Mouse (Mus musculus): ENCODE results near the gene Cryaa. TPM values are rescaled to one million over a fixed set of nuclear protein-coding genes. Genes with fewer than 3 reads are reported as not detected.
A peak's percentile ranks its signal among the peaks of the same experiment; 100 is the strongest.
"Not testable (repeated sequence)": the region's sequence is repeated elsewhere in the genome, so short reads cannot be mapped to it uniquely, and the experiment has no call there.

Cryaa gene
- total RNA-seq, 2 experiments from 2014 or later, result not detected

DNA sequence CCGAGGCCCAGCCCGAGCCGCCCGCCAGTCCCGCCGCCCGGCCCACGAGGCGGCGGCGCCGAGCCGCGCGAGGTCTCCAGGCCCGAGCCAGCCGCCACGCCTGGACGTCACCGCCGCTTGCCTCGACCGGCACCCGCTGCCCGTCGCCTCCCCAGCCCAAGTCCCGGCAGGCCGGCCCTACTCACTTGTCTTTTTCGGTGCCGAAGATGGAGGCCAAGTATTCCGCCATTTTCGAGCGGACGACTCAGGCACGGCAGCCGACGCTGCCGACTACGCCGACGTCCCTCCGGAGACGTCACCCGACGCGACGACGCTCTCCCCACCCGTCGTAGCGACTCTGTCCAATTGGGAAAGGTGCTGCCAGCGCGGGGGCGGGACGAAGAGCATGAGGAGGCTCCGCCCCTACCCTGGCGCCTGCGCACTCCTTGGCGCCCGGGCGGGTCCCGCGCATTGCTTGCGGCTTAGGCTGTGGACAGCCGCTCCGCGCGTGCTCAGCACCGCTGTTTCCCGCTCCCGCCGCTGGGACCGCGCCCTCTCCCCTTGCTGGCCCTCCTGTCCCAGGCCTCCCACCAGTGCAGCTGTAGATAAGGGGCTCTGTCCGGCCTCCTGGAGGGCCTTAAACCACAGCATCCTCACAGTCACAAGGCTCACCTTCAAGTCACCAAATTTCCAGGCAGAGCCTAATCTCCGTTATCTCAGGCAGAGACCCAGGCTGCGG is 19.0 kb upstream of the Cryaa start, which contains the start of gene U2af1:
U2af1 (minus strand) TSS at position 425 of the 718 bp plus-strand sequence.
- intact Hi-C loops (cut with DNase I), result loop anchor here (2.0 kb wide), 2 partner anchors 92 to 138 kb away; partner anchors contain the start of gene Ndufv3
- peak; percentile 99 for DNase-seq

DNA sequence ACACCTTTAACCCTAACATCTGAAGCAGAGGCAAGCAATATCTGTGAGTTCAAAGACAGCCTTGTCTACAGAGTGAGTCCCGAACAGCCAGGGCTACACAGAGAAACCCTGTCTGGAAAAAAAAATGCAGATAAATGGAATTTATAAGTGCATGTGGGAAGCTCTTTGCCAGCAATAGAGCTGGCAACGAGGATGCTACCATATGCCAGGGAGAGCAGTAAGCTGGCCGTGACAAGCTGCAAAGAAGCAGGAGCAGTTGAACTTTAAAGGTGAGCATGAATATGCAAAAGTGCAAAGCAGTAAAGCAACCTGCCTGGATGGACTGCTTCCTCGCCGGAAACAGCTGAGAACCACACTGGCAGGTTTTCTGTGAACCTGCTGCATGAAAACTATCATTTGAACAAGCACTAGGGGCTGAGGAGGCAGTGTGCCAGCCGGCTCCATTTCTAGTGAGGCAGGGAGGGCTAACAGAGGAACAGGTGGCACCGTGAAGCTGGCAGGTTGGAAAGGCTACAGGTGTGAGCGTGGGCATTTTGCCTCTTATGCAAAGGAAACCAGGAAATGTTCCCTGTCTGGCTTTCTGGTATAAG is 16.9 kb upstream of the Cryaa start:
- intact Hi-C loops (cut with DNase I), result loop anchor here (5.0 kb wide), 1 partner anchor 283 kb away; no protein-coding TSS in a partner anchor

DNA sequence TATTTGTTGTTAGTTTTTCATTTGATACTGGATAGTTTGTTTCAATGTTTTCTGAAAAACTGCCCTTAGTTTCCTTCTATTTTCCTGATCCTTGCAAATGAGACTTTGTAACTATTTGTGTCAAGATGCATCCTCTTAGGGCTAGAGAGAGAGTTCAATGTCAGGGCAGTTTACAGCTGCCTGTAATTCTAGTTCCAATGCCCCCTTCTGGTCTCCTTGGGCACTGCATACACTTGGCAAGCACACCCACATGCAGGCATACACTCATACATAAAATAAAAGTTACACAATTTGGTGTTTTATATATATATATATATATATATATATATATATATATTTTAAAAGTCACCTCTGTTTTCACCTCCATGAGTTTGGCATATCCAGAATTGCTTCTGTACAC is 14.8 kb upstream of the Cryaa start:
- intact Hi-C loops (cut with DNase I), result loop anchor here (5.0 kb wide), 1 partner anchor 286 kb away; no protein-coding TSS in a partner anchor
- no peak for DNase-seq

More for the DNA sequence above, 16.9 kb upstream of the Cryaa start:
- DNase-seq, result no peak

DNA sequence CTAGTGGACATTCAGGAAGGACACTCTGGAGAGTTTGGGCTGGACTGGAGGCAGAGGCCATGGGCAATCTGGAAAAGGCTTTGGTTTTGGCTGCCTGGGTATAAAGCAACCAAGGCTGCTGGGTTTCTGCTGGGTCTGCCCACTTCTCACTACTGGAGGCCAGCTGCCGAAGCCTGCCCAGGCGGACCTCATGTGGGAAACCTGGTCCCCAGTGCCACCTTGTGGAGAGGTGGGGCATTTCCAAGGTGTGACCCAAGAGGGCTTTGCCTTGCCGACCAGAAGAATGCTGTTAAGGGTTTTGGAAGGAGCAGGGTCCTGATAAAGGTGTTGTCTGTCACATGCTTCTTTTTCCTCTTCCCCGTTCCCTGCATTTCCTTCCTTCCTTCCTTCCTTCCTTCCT is 12.8 kb upstream of the Cryaa start:
- peak; percentile 77 to 86 for DNase-seq
- intact Hi-C loops (cut with DNase I), result loop anchor here (2.0 to 5.0 kb wide), 2 partner anchors 287 to 332 kb away; no protein-coding TSS in a partner anchor

DNA sequence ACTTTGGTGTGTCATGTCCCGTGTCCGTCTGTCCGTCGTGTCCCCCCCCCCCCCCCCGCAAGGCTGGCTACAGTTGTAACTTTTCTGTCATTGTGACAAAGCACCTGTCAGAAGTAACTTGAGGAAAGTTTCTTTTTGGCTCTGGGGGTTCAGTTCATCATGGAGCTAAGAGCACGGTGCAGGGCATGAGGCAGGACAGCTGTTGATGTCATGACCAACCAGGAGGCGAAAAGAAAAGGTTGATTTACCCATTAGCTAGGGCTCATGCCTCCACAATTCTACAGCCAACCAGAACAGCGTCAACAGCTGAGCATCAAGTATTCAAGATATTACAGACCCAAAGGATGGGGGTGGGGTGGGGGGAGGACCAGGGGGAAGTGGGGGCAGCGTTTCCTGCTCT is 9.3 kb upstream of the Cryaa start:
- no peak for DNase-seq
- intact Hi-C loops (cut with DNase I), result no loop called here

DNA sequence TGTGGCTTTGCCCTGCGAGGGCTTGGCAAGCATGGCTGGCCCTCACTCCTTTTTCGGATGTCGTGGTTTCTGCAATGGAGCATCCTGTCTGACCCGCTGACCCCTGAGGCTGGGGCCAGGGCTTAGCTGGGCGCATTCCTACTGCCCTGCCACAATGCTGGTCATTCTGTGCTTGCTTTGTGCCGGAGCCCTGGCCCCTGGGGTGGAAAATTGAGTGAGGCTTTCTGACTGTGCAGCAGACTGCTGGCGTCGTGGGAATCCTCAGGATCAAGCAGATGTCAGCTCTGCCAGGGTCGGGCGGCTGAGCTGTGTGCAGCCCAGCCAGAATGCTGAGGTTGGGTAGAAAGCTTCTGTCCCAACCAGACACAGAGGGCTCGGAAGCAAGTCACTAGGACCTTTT is 7.4 kb upstream of the Cryaa start:
- no peak for DNase-seq
- intact Hi-C loops (cut with DNase I), result no loop called here

DNA sequence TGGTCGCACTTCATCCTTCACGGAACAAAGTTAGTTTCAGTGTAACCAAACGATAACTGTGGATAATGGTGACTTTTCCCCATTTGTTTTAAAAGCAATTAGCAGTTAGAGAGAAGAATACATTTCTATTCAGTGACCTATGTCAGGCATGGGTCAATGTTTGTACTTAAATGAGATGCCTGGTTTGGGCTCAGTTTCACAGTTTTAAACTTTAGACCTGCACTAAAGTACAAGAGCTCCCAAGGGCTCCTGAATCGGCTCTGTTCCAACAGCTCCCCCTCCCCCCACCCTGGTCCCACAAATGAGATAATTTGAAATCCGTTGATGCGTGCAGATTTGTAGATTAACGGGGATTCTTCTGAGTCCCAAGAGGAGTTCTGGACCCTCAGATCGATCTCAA is 5.9 kb upstream of the Cryaa start:
- no peak for DNase-seq
- intact Hi-C loops (cut with DNase I), result no loop called here

DNA sequence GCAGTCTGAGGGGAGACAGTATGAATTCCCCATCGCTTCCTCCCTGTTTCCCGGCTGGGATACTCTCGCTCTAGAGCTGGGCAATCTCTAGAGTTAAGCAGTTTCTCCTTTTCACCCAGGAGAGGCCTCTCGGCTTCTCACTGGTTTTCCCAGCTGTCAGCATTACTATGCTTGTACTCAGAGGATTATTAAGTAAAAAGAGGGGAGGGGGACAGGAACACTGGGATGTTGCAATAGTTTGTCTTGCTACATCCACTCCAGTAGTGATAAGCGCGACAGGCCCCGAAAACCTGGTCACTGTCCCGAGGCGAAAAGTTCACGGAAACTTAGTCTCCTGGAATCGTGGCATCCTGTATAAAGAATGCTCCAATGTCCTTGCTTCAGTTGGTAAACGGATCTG is 5.3 kb upstream of the Cryaa start:
- intact Hi-C loops (cut with DNase I), result no loop called here
- no peak for DNase-seq

DNA sequence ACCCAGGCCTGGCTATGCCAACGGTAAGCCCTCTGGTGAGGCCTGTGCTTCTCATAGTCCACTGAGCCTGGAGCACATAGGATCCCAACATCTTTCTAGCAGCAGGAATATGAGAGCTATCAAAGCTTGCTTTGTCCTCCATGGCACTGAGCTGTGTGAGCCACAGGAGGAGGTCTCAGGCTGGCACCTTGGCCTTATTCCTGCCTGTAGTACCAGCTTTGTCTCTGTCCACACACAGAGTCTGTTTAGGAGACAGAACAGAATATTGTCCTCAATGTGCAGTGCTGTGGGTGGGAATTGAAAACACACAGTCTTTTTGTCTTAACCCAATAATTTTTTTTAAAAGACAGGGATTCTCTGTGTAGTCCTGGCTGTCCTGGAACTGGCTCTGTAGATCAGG is 3.2 kb upstream of the Cryaa start:
- intact Hi-C loops (cut with DNase I), result no loop called here
- no peak for DNase-seq

DNA sequence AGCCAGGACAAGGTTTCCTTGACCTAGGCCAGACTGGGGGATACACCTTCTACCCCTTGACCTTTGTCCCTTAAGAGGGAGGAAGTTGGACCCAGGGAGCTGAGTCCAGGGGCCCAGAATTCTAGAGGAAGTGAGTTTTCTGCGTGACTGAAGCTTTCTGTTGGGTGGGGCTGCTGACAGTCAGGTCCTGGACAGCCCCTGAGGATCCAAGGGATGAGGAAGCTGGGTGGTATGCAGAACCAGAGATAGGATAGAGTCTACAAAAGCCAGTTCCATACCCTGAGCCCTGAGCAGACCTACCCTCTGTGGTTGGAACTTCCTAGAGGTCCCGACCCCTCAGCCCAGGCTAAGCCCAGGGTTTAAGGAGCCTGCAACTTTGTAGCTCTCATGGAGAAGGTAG is 2.8 kb downstream of the Cryaa start:
- DNase-seq, result no peak
- intact Hi-C loops (cut with DNase I), result loop anchor here (10.0 kb wide), 1 partner anchor 534 kb away; no protein-coding TSS in a partner anchor

DNA sequence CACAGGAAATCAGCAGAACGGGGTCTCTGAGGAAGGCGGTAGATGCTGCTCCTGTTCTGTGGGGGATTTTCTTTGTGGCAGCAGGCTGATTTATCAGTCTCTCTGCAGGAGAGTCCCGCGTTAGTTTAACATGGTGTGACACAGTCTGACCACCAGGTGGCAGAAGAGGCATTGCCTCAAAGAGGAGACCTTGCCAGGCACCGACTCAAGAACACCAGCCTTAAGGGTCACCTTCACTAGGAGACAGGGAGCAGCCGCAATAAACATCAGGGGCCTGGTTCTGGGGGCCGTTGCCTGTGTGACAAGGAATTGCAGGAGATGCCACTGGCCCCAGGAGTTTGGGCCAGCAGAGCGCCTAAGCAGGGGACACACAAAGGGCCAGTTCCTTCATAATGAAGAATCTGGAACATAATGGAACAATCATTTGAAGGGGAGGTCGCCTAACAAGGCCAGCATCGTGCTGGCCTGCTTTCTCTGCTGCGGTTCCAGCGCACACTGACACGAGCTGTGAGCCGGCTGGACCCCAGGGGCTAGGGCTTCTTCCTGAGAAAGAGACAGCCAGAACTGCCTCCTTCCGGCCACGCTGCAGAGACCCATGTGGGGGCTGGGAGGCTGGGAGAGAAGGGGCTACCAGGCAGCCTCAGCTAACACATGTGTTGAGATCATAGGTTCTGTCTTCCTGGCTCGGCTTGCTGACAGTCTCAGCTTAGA is 8.1 kb downstream of the Cryaa start:
- DNase-seq, result peak; percentile 85 to 93
- intact Hi-C loops (cut with DNase I), result loop anchor here (1.0 to 10.0 kb wide), 5 partner anchors 167 to 529 kb away; no protein-coding TSS in a partner anchor

DNA sequence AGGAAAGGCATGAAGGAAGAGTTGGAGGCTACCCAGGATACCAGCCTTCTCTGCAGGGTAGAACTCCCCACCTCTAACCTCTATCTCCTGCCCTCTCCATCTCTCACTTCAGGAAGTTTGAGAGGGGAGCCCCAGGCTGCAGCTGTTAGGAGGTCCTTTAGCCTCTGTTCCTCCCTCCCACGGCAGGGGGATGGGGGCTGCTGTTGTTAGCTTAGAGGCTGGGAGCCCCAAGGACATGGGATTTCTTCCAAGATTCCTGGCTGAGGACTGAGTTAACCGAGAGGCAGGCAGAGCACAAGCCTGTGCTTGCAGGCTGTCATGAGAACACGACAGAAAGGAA is 8.6 kb downstream of the Cryaa start:
- peak; percentile 26 to 49 for DNase-seq

DNA sequence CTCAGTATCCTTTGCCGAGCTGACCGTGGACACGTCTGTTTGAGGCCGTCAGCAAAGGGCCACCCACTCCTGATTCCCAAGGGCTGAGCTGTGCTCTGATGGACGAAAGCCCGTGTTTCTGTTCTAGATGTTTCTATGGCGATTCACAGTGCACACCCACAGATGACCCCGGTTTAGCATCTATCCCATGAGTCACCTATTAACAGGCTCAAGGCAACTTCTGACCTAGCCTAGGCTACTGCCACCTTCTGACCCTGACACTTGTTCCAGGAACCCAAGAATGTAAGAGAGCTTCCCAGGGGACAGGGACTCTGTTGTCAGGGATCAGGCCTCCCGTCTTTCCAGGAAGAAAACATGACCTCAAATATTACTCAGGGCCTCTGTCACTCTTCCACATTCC is 10.5 kb downstream of the Cryaa start:
- peak; percentile 14 to 29 for DNase-seq
- intact Hi-C loops (cut with DNase I), result loop anchor here (5.0 to 10.0 kb wide), 2 partner anchors 249 to 527 kb away; no protein-coding TSS in a partner anchor

More for the DNA sequence above, 8.6 kb downstream of the Cryaa start:
- intact Hi-C loops (cut with DNase I), result loop anchor here (5.0 to 10.0 kb wide), 2 partner anchors 251 to 529 kb away; no protein-coding TSS in a partner anchor

DNA sequence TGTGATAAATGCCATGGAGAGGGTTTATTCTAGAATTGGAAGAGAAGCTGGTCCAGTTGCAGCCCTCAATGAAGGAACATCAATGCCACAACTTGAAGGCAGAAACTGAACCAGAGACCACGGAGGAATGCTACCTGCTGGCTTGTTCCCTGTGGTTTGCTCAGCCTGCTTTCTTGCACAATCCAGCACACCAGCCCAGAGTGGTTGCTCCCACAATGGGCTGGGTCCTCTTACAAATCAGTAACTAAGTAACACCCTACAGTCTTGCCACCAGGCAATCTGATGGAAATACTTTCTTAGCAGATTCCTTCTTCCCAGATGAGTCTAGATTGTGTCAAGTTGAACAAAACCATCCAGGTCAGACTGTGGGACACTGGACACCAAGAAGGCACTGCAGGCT is 12.0 kb downstream of the Cryaa start:
- DNase-seq, result no peak
- intact Hi-C loops (cut with DNase I), result loop anchor here (5.0 to 10.0 kb wide), 2 partner anchors 248 to 525 kb away; no protein-coding TSS in a partner anchor

DNA sequence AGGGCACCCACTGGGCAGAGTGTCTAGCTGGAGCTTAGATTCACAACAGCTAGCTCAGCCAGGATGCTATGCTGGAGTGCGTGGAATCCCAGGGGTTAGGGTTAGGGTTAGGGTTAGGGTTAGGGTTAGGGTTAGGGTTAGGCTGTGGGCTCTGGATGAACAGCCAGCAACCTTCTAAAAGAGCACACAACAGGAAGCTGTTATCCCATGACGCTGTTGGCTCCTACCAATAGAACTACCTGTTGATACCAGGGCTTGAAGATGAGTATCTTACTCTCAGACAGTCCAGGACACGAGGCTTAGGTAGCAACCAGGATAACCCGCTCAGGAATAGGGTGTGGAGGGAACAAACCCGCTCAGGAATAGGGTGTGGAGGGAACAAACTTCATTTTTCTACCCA is 15.3 kb downstream of the Cryaa start:
- intact Hi-C loops (cut with DNase I), result loop anchor here (2.0 kb wide), 1 partner anchor 162 kb away; the partner anchor contains the start of gene Sik1
- DNase-seq, result no peak

DNA sequence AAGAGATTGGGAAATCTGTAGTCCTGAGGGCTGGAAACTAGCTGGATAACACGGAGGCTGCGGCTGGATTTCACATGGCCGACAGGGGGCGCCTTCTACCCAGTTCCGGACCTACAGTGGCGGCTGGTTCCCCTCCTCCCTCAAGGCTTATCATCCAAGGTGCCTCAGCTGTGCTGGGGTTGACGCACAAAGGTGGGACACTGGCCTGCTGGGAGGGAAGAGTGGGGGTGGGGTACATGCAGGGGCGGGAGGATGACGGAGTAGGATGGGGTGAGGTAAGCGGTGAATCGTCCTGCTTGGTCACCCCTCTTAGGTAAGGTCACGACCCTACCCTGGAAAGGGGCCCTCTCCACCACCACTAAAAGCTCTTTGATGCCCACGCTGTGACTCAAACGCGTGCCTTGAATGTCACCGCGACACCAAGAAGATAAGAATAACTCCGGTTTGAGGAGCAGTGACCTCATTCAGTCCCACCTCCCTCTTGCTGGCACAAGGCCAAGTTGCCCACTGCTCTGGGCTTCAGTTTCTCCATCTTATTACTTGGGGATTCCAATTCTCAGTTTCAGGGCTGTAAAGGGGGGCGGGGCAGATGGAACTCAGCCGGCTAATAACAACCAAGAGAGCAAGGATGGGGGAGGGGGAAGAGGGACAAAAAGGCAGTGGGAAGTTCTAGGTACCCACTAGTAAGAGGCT is 15.9 kb downstream of the Cryaa start:
- intact Hi-C loops (cut with DNase I), result loop anchor here (2.0 kb wide), 1 partner anchor 161 kb away; the partner anchor contains the start of gene Sik1
- DNase-seq, result peak; percentile 82 to 87

DNA sequence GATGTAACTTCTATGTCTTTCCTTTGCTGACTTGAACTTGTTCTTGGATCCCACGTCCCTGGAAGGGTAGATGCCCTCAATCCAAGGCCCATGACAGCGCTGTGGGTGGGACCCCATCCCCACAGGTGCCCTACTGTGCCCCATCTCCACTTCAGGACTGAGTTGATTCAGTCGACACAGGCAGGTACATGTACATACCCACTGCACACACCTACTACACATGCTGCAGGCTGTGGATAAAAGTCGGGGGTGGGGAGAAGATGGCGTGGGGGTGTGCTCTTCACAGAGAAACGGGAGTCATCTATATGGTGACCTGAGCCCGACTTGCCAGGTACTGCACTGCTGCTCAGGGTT is 16.4 kb downstream of the Cryaa start:
- no peak for DNase-seq
- intact Hi-C loops (cut with DNase I), result no loop called here

DNA sequence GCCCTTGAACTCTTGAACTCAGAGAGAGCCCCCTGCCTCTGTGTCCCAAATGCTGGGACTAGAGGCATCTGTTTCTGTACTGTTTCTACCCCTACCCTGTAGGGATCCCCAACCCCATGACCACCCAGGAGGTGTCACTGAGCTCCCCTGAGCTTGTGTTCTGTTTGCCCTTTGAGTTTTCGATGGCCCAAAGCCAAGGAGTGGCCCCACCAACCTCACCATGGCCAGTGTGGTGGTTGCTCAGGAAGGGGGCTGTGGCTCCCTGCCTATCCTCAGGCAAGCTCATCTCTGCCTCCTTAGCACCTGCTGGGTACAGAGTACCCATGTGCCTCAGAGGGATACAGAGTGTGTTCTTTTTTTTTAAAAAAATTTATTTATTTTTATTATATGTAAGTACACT is 17.3 kb downstream of the Cryaa start:
- no peak for DNase-seq
- intact Hi-C loops (cut with DNase I), result no loop called here

DNA sequence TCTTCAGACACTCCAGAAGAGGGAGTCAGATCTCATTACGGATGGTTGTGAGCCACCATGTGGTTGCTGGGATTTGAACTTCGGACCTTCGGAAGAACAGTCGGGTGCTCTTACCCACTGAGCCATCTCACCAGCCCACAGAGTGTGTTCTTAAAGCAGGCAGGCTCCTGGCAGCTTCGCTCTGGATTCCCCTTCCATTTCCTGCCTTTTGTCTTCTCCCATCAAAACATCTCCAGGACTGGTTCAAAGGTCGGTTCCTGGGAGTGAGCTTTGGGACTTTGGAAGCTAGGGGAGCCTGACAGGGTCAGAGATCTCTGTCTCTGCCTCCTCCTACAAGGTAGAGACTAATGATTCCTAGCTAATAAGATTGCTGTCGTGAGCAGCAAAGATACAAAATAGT is 17.7 kb downstream of the Cryaa start:
- DNase-seq; intact Hi-C loops (cut with DNase I): not testable (repeated sequence)

DNA sequence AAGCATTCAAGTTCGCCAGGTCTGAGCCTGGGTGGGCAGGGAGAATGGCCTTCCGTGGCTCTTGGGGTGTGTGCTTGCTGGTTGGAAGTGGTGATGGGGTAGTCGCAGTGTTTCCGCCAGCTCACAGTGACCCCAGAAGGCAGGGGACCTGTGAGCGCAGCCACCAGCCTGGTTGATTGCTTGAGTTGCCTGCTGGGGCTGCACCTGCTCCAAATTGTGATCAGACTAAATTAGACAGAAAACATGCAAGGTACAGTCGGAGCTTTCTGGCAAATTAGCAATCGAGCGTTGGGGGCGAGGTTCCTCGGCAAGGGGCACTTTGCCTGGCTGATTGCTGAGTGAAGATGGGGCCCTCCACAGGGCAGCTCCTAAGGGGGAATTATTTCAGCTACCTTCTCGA is 20.7 kb downstream of the Cryaa start:
- intact Hi-C loops (cut with DNase I), result no loop called here
- no peak for DNase-seq
